Mouse (Mus musculus) erythroblast, embryonic 14.5 days (primary cell): ENCODE data around the gene S100pbp. TPM values are rescaled to one million over a fixed set of nuclear protein-coding genes. Genes with fewer than 3 reads are reported as not detected.

Source experiments
- H3K27me3 ChIP-seq: 2 replicates; pipeline ENCODE4 v1.6.1; 2012; ENCODE audit warnings: inconsistent platforms; ENCODE audit not compliant: control insufficient read depth
- H3K36me3 ChIP-seq: 2 replicates; pipeline ENCODE4 v1.6.1; 2012; ENCODE audit warnings: mild to moderate bottlenecking, inconsistent platforms; ENCODE audit not compliant: control insufficient read depth
- H3K4me1 ChIP-seq: 2 replicates; pipeline ENCODE4 v1.6.1; 2012; ENCODE audit warnings: inconsistent platforms; ENCODE audit not compliant: control insufficient read depth
- H3K4me3 ChIP-seq: replicated peaks from 2 replicates; pipeline ENCODE3; 2012; ENCODE audit warnings: moderate library complexity, mild to moderate bottlenecking, inconsistent platforms
- H3K9me3 ChIP-seq: 2 replicates; pipeline ENCODE4 v1.6.1; 2012; ENCODE audit warnings: low read length, inconsistent platforms, mixed read lengths; ENCODE audit not compliant: control insufficient read depth
- GATA1 ChIP-seq: IDR thresholded peaks from 2 replicates; pipeline ENCODE4 v1.6.1; 2012; ENCODE audit warnings: low read length, inconsistent platforms, mixed read lengths
- TAL1 ChIP-seq: IDR thresholded peaks from 3 replicates; pipeline ENCODE4 v1.6.1; 2012; ENCODE audit warnings: low read length, inconsistent platforms, mixed read lengths
- polyA plus RNA-seq: library from polyadenylated mRNA; stranded (reverse); fragments of >175 nt; gene quantifications from 2 replicates; pipeline ENCODE4 v1.2.3, GENCODE M21; 2012

Gene S100pbp
- polyA plus RNA-seq, 1 experiment, result 0.19 TPM

- no peaks in the 10 kb centered on the region for H3K4me1 ChIP-seq
- TF ChIP-seq GATA1 (no peak), TAL1 (no peak)
- no peak overlapping the region for H3K4me3 ChIP-seq
- no peaks in the 10 kb centered on the region for H3K9me3 ChIP-seq
- peaks cover 98% of the 10 kb centered on the region for H3K36me3 ChIP-seq
- H3K27me3 ChIP-seq, result no peaks in the 10 kb centered on the region
Measured at GRCm38 (mm10) chr4:129206792-129207191, 17.3 kb upstream of the S100pbp start.

- no peak for TF ChIP-seq TAL1
- Histone ChIP-seq H3K4me1 (no peaks in the 10 kb centered on the region), H3K36me3 (peaks cover 99% of the 10 kb centered on the region), H3K4me3 (no peak overlapping the region), H3K9me3 (no peaks in the 10 kb centered on the region), H3K27me3 (no peaks in the 10 kb centered on the region)
Measured at GRCm38 (mm10) chr4:129204655-129205054, 15.1 kb upstream of the S100pbp start.

GRCm38 (mm10) chr4:129197514-129197913, 8.0 kb upstream of the S100pbp start:
- no peak overlapping the region for H3K4me3 ChIP-seq
- H3K36me3 ChIP-seq, result peaks cover 95% of the 10 kb centered on the region
- peaks cover 13% of the 10 kb centered on the region for H3K4me1 ChIP-seq
- TF ChIP-seq TAL1 (no peak), GATA1 (no peak)
- no peaks in the 10 kb centered on the region for H3K27me3 ChIP-seq
- no peaks in the 10 kb centered on the region for H3K9me3 ChIP-seq

- no peaks in the 10 kb centered on the region for H3K27me3 ChIP-seq
- H3K9me3 ChIP-seq, result no peaks in the 10 kb centered on the region
- TF ChIP-seq GATA1 (no peak), TAL1 (no peak)
- H3K36me3 ChIP-seq, result peaks cover 80% of the 10 kb centered on the region
- peaks cover 38% of the 10 kb centered on the region for H3K4me1 ChIP-seq
- no peak overlapping the region for H3K4me3 ChIP-seq
Measured at GRCm38 (mm10) chr4:129194280-129194679, 4.8 kb upstream of the S100pbp start.

GRCm38 (mm10) chr4:129191691-129192090, 2.2 kb upstream of the S100pbp start:
- H3K9me3 ChIP-seq, result no peaks in the 10 kb centered on the region
- no peak for TF ChIP-seq GATA1
- no peak for TF ChIP-seq TAL1
- H3K4me3 ChIP-seq, result peak overlapping the region; percentile 88
- peaks cover 60% of the 10 kb centered on the region for H3K36me3 ChIP-seq
- peaks cover 55% of the 10 kb centered on the region for H3K4me1 ChIP-seq
- no peaks in the 10 kb centered on the region for H3K27me3 ChIP-seq

DNA sequence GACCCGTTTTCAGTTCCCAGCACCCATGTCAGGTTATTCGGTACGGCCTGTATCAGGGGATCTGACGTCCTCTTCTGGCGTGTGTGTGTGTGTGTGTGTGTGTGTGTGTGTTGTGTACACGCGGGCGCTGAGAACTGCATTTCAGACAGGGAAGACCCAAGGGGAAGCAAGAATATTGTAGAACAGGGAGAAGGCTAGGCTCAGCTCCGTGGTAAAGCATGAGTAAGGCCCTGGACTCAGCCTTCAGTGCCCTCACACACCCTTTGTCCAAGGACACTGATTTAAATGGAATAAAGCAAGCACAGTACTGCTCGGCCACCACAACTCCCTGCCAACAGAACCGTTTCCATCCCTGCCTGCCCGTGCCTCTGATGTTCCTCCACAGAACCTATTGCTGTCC, 1.0 kb upstream of the S100pbp start:
- H3K4me1 ChIP-seq, result peaks cover 56% of the 10 kb centered on the region
- no peak for TF ChIP-seq TAL1
- TF ChIP-seq GATA1, result no peak
- H3K4me3 ChIP-seq, result peak overlapping the region; percentile 88
- H3K27me3 ChIP-seq, result no peaks in the 10 kb centered on the region
- peaks cover 50% of the 10 kb centered on the region for H3K36me3 ChIP-seq
- no peaks in the 10 kb centered on the region for H3K9me3 ChIP-seq

DNA sequence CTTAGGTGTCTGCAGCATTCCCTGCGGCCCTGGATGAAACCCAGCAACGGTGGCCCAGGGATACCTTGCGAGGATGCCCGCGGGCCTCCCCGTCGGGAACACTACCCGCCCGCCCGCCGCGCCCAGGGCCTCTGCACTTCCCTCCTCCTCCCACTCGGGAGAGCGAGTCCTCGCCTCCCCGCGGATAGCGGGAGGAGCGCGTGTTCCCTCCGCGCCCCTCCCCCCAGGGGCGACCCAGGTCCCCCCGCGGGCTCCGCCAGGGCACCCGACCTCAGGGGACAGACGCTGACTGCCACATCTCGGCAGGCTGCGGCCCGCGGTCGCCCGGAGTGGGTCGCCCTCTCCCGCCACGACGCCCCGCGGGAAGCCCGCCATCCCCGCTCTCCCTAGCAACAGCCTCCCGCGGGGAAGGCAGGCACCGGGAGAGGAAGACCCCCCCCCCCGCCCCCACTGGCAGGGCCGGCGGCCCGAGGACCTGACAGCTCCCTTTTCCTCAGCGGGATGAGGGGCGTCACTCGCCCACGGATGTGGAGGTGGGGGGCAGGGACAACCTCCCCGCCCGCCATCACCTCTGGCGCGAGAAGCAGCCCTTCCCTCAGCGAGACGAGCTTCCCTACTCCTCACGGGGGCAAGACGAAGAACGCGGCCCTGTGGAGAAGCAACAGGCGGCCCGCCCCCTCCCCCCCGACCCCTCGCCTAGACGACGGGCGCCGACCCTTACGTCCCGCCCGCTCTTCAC, 555 bp downstream of the S100pbp start:
- Histone ChIP-seq H3K4me3 (peak overlapping the region; percentile 88), H3K4me1 (peaks cover 53% of the 10 kb centered on the region), H3K9me3 (no peaks in the 10 kb centered on the region), H3K27me3 (no peaks in the 10 kb centered on the region), H3K36me3 (peaks cover 40% of the 10 kb centered on the region)
- no peak for TF ChIP-seq GATA1
- TF ChIP-seq TAL1, result no peak

DNA sequence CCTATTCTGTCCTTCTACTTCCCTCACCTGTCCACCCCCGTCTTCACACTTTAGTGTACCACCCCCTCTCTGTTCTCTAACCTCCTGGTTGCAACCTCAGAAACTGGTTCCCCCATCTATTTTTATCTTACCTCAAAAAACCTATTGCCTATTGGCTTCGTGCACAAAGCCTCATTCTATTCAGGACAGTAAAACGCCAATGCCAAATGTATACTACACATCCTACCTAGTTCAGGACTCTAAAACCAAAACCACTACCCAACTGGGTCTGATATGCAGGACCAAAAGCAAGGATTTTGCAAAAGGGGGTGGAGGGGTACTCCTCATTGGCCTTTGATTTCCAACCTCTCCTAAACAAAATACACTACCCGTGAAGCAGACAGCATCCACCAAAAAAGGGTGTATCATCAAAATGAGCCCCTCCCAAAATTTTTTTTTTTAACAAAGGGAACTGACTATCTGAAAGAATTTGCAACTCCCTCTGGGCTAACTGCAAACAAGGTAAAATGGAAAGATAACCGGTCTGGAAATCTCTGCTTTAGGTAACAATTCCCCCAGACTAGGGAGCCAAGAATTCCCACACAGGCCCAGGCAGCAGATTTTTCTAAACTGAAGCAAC, 1.4 kb downstream of the S100pbp start:
- Histone ChIP-seq H3K4me1 (peaks cover 47% of the 10 kb centered on the region), H3K36me3 (peaks cover 35% of the 10 kb centered on the region), H3K9me3 (no peaks in the 10 kb centered on the region), H3K4me3 (peak overlapping the region; percentile 88), H3K27me3 (no peaks in the 10 kb centered on the region)
- TF ChIP-seq TAL1 (no peak), GATA1 (no peak)

DNA sequence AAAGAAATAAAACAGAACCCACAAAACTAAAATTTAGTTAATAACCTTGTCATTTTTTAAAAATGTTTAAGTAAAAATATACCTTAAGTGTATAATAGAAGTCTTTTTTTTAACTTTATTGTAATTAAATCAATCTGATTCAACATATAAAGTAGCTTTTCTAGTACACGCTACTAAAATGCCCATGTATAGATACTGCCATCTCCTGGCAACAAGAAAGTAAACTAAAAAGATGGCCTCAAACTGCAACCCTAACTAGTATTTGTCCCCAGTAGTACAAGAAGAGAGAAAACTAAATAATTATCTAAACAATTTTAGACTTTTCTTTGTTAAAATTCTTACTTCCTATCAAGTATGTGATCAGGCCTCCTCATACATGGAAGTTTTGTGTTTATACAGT, 10.0 kb downstream of the S100pbp start:
- Histone ChIP-seq H3K27me3 (no peaks in the 10 kb centered on the region), H3K36me3 (peaks cover 68% of the 10 kb centered on the region), H3K4me3 (no peak overlapping the region), H3K4me1 (peaks cover 4% of the 10 kb centered on the region), H3K9me3 (no peaks in the 10 kb centered on the region)
- TF ChIP-seq GATA1 (no peak), TAL1 (no peak)

GRCm38 (mm10) chr4:129172529-129172928, 17.0 kb downstream of the S100pbp start:
- Histone ChIP-seq H3K36me3 (peaks cover 61% of the 10 kb centered on the region), H3K9me3 (no peaks in the 10 kb centered on the region; the same call in 1 of the 2 replicates), H3K27me3 (no peaks in the 10 kb centered on the region), H3K4me1 (no peaks in the 10 kb centered on the region), H3K4me3 (no peak overlapping the region)
- TF ChIP-seq GATA1, result no peak
- no peak for TF ChIP-seq TAL1
